Mouse (Mus musculus) heart, postnatal 0 days (tissue): ENCODE data around the gene Pyroxd1.

Experiments used
- CTCF ChIP-seq: IDR thresholded peaks from 2 replicates; pipeline ENCODE4 v1.5.1; 2016; ENCODE audit warnings: antibody characterized with exemption, control low read depth, low read depth
- EP300 ChIP-seq: IDR thresholded peaks from 2 replicates; pipeline ENCODE4 v1.6.1; 2016; ENCODE audit warnings: antibody characterized with exemption, low read depth

DNA sequence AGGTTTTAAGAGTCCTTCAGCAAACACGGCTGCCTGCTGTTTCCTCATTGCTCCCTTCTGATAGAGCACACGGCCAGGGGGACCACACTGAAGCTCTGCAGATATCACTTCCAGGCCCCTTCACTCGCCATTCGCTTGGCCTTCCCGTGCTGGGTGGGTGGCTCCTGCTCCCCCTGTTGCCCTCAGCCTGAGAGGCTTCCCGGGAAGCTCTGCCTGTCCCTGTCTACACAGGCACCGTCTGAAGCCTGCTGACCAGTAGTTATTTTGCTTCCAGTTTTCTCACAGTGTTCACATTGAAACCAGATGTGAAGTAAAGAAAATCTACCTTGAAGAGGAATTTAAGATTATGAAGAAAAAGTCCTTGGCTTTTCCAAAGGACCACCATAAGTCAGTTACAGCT is 11.7 kb downstream of the Pyroxd1 start:
- TF ChIP-seq CTCF, result no peak
- no peak for TF ChIP-seq EP300
